Mouse (Mus musculus) telencephalon, adult 2 months (tissue): ENCODE measurements around the gene Fcrla.

ENCODE experiments used
- DNase-seq: peaks from one replicate; pipeline ENCODE4 v3.0.0-alpha.2; 2011; ENCODE audit warnings: low read depth, low spot score

Fcrla gene

DNA sequence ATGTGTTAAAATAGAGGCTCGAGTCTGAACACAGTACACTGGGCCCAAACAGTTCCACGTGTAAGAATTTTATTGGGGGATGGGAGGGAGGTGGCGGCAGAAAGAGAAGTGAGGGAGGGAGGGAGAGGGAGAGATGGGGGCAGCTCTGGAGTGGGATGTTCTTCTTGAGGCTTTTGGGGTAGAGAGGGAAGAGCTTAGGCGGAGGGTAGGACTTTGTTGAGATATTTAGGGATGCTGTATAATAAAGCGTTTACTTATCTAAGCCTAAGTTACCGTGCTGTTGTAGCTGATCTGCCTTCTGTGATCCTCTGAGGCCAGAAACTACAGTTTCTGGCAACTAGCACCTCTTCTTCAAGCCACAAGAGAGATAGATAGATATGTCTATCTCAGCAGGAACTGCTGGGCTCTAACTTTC lies 41.3 kb downstream of the Fcrla start:
- no peak for DNase-seq

DNA sequence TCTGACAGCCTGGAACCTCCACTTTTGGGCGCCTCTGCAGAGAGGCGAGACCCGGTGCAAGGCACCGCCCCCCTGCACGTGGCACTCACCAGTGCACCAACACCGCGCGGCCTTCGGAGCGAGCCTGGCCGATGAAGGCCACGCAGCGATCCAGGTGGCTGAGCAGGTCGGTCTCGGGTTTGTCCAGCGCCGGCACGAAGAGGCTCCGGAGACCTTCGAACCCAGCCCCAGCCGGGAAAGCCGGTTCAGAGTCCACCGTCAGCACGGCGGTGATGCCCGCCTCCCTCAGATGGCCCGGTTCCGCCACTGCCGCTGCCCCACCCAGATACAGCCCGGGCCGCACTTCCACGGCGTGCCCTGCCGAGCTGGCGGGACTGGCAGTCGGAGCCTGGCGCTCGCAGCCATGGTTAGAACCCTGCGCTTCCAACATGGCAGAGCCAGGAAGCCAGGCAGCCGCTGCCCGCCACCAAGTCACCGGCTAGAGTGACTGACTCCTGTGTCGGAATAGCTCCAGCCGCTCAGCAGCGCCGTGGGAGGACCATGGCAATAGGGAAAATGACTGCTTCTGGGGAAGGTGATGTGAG lies 42.3 kb downstream of the Fcrla start, which contains the start of the genes Gm26620 and Dusp12:
Gene Gm26620, plus strand, starts transcription at position 88 of the 584 bp plus-strand sequence.
Gene Dusp12, minus strand, starts transcription at position 563 of the 584 bp plus-strand sequence.
- peak; percentile 94 for DNase-seq

DNA sequence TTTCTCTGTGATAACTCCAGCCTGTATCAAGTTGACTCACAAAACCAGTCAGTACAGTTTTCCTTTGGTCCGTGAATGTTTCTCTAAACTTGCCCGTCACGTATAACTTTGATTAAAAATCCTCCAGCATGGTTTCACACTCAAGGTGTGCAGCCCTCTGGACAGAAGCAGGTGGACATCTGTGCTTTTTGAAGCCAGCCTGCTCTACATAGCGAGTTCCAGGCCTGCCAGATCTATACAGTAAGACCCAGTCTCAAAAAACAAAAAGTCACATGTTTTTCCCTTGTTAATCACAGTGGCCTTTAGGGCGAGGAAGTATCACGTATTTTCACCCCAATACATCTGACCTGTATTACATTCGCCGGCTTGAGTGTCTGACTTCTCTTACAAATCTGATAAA lies 43.0 kb downstream of the Fcrla start:
- DNase-seq = no peak

DNA sequence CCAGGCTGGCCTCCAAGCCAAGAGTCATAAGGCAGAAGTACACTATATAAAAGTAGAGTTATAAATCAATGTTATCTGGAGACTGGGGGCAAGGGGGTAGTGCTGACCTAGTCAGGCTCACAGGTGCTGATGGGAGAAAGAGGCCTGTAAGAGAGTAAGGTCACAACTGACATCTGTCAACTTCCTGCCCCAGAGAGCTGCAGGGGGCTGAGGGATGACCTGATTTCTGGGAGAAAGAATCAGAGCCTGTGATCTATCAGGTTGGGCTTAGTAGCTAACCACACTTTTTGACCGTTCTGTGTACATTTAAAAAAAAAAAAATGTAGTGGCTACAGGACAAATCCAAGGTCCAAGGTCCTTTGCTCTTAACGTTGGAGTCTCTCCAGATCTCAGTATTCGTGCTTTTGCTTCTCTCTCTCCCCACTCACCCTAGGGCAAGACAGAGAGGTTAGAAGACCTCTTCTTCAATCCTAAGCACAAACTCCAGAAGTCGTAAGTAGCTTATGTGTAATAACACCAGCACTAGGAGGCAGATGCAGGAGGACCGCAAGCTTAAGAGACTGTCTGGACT lies 44.4 kb downstream of the Fcrla start:
- no peak for DNase-seq

DNA sequence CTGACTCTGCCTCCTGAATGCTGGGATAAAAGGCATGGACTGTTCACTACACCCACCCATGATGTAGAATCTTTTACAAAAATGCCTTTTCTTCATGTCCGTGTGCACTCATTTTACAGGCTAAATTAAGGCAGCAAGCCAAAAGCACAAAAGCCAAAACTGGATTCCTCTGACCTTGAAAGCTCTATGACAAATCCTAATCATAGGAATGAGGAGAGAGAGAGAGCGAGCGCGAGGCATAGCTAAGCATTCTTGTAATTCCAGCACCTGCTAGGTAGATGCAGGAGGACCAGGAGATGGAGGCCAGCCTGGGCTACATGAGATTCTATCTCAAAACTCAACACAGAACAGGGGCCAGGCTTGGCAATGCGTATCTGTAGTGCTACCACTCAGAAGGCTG lies 50.5 kb downstream of the Fcrla start:
- DNase-seq = no peak

DNA sequence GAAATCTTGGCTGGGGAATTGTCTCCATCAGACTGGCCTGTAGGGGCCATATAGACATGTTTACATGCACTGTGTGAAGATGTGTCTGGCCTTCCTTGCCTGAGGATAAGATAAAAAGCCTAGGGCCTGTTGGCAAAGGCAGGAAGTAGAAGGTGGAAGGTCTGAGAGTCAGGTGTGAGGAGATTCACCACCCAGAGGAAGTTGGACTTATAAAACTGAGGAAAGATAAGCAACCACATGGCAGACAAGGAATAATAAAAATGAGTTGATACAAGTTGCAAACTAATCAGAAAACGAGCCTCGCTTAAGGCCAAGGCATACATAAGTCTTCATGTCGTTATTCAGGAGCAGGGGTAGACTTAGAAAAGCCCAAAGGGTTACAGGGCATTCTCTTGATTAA lies 51.7 kb downstream of the Fcrla start:
- DNase-seq = no peak

DNA sequence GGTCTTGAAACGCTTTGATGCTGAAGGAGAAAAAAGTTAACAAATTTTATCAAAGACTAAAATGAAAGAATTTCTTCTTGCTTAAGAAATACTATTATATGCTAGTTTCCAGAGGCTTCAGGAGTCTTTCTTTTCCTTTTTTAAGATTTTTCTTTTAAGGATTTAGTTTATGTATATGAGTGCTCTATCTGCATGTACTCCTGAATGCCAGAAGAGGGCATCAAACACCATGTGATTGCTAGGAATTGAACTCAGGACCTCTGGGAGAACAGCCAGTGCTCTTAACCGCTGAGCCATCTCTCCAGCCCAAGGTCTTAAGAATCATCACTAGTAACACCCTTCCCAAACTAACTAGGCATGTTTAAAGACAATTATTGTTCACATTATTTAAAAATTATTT lies 55.4 kb downstream of the Fcrla start:
- no peak for DNase-seq

DNA sequence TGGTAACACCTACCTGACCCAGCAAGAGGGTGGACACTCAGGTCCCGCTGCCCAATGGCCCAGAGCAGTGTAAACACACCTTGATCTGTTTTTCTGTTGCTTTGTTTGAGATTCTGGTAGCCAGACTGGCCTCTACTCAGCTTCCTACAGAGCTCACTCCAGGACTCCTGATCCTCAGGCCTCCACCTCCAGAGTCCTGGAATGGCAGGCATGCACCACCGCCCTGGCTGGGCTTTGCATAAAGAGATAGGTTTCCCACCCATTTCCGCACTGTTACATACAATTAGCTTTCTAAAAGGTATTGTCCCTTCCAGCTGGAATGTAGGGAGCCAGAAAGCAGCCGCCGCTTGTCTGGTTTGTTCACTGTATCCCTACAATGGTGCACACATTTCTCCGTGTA lies 56.0 kb downstream of the Fcrla start:
- no peak for DNase-seq

DNA sequence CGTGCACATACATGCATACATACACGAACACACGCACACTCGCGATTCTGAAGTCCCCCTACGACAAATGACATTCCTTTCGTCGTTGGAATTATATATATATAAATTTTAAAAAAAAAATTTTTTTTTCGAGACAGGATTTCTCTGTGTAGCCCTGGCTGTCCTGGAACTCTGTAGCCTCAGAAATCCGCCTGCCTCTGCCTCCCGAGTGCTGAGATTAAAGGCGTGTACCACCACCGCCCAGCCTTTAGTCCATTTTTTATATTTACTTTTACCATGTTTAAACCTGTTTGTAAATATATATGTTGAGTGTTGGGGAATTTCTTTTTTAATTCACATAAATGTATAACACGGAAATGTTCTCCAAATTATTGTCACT lies 58.5 kb downstream of the Fcrla start:
- DNase-seq = no peak

DNA sequence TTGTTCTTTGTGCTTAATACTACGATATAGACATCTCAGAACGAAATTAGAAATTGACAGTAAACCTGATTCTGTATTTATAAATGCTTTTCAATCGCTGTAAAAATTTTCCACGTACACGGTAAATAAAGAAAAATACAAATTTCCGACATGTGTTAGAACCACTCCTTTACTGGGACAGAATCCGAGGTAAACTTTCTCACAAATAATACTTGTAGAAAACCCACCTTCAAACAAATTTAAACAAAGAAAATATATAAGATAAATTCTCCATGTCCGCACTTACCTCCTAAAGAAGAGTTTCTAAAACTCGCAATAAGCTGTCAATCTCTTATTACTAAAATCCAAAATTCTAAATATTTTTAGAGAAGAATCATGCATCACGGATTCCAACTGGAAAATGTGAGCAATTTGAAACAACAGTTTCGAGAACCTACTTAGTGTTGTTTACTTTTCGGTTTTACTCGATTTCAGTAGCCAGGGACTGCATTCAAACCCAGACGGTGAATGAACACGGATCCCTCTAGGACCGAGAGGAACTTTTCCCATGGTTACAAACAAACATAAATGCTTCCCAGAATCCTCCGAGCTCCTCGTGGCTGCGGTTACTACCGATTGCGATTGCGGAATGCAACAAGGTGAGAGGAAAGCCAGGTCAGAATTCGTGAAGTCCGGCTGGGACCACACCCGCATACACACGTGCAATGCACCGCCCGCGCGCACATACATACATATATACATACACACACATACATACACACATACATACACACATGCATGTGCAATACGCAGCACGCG lies 59.1 kb downstream of the Fcrla start:
- DNase-seq = peak; percentile 92

DNA sequence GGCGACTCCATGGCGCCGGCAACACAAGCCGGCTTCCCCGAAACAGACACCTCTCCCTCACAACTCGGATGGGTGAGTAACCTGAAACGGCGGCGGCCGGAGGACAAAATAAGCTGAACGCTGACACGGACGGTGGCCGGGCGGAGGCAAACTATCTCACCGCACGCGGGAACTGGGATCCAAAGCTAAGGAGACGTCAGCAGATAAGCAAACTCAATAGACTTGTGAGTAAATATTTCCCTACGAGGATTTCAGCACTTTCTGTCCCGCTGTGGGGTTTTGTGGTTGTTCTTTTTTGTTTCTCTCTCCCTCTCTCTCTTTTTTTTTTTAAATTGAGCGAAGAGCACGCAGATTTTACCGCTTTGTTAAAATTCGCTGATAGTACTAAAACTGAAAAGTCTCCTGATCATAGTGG lies 59.7 kb downstream of the Fcrla start, which contains the start of gene Atf6:
Gene Atf6, minus strand, starts transcription at position 81 of the 415 bp plus-strand sequence.
- peak; percentile 93 for DNase-seq
